Mouse (Mus musculus) layer of hippocampus, adult 2 months (tissue): Measurements from ENCODE around the gene Bcat2. TPM values are rescaled to one million over a fixed set of nuclear protein-coding genes. Genes with fewer than 3 reads are reported as not detected.
A peak's percentile ranks its signal among the peaks of the same experiment; 100 is the strongest.

Source experiments
- DNase-seq, 2 experiments: peaks; one replicate each; pipeline ENCODE4 v3.0.0; 2022; ENCODE audit warnings: low spot score in 2 of 2
- H3K27ac ChIP-seq: fragments of 200-600 bp; 2 replicates; pipeline ENCODE4 v1.8.1; 2022
- H3K4me3 ChIP-seq: fragments of 200-600 bp; 2 replicates; pipeline ENCODE4 v1.8.1; 2022; ENCODE audit warnings: mild to moderate bottlenecking
- CTCF ChIP-seq: fragments of 200-600 bp; conservative IDR thresholded peaks from 2 replicates; pipeline ENCODE4 v1.8.1; 2022; ENCODE audit warnings: antibody characterized with exemption, mild to moderate bottlenecking, moderate library complexity
- total RNA-seq, 2 experiments: library from RNA; stranded (reverse); gene quantifications; 2 replicates each; pipeline ENCODE4 v1.2.3; 2021

The Bcat2 gene
- total RNA-seq, 2 experiments from 2014 or later: 20.6 to 28.2 TPM

DNA sequence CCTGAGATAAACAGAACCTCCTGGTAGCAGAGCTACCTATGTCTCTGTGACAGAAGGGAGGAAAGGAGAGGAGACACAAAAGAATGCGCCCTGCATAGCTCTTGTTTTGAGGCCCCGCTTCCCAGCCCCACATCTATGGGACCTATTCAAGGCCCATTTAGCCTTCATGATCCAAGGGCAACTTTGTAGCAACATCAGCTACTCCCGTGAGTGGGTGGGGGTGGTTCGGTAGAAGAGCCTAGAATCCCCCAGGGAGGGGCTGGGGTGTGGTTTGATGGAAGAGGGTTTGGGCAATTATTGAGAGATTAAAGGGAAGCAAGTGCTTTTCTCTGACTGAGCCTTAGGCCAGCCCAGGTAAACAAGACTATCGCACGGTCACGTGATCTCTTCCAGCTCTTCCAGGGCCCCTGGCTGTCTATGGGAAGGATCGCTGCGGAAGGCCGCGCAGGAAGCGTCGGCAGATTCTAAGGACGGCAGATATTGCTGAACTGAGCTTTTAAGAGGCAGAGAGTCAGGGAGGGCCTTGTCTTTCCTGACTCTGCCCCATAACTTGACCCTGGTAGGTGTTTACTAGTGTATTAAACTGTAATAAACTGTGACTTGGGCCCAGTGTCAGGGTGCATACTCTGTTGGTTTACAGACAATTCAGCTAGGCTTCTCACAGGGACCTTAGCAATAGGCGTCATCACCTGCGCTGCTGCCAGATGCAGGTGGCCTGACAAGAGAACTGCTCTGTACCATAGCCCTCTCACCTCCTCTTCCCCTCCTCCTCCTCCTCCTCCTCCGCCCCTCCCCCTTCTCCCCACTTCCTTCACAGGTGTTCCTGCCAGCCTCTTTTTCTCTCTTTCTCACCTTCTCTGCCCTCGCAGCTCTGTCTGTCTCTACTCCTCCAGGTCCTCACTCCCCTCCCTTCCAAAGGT is 29.3 kb downstream of the Bcat2 start:
- no peak for TF ChIP-seq CTCF
- Histone ChIP-seq H3K4me3 (no peak overlapping the region), H3K27ac (no peak overlapping the region)
- no peak for DNase-seq

DNA sequence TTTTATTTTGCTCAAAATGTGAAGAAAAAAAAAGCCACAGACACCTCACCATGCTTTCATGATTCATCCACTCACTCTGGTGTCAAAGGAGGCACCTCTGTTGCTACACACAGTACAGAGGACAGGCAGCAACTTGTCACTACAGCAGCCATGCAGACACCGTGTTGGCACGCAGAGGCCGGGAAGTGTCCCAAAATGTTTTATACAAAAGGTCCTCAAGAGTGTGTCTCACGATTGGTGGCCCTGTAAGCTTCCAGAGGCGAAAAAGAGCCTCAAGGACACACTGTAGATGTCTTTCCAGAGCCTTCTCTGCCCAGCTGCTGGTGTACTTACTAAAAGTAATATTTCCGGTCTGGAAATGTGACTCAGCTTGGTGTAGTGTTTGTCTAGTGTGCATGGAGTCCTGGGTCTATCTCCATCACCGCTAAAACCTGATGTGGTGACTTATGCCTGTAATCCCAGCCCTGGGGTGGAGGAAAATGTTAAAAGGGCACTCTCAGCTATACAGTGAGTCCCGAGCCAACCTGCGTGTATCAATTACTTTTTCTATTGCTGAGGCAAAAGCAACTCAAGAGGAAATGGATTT is 35.8 kb downstream of the Bcat2 start:
- no peak overlapping the region for H3K4me3 ChIP-seq
- DNase-seq: no peak
- H3K27ac ChIP-seq: no peak overlapping the region
- no peak for TF ChIP-seq CTCF

DNA sequence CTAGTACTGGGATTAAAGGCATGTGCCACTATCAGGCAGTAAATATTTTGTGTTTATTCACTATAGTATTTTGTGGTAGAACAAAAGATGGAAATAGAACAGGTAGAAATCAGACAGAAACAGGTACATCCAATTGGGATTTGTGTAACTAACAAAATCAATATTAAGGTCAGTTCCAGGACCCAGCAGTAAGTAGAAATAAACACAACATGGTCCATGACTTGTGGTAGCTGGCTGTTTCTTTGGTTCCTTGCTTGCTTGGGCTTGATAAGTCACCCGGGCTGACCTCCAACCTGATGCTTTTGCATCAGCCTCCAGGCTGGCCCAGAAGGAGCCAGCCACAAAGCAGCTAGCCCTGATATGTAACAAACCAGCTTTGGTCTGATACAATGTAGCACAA is 39.6 kb downstream of the Bcat2 start:
- H3K27ac ChIP-seq: no peak overlapping the region
- no peak for DNase-seq
- no peak overlapping the region for H3K4me3 ChIP-seq
- TF ChIP-seq CTCF: no peak

DNA sequence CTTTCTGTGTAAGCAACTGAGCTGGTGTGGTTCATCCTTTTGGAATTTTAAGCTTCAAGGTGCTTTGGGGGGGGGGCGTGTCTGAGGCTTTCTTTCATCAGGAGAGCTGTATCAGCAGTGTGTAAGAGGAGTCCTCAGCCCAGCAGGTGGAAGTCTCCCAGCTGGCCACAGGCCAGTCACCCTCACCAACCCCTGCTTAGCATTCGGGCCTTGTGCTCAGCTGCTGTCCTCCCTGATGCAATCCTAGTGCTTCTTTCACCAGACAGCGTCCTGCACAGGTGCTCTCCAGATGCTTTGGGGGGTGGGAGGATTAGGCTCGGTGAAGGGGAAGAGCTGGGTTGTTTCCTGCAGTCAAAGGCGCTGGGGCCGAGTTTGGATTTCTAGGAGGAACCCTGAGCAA is 46.3 kb downstream of the Bcat2 start:
- no peak for DNase-seq
- no peak for TF ChIP-seq CTCF
- no peak overlapping the region for H3K4me3 ChIP-seq
- no peak overlapping the region for H3K27ac ChIP-seq

DNA sequence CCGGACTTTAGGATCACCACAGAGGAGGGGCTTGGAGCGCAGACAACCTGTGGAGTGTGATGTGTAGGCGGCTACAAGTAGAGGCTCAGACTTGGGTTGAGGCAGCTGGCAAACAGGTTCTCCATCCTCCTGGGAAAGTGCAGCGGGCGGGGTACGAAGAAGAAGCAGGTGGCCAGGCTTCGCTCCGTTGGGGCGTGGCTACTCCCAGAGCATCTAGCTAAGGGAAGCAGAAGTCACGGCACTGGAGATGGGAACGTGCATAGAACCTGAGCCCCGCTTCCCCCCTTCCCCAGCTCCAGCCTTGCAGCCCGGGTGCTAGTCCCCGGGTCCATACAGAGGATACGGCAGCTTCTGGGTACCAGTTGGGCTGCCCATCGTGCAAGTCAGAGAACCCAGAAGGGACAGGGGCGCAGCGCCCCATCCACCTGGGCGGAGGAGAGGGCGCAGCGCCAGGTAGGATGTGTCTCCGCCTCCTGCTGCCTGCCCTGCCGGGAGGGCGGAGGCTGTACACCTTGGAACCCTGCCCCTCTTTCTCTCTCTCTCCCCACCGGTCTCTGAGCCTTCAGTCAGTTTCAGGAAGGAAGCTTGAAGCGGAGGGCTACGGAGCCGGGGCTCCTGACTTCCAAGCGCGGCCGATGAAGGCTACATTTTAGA is 47.2 kb downstream of the Bcat2 start, which contains the start of gene Fut1:
Fut1 (plus strand) TSS at position 248 of the 654 bp plus-strand sequence.
- no peak within 1 kb of the TSS for H3K27ac ChIP-seq
- H3K4me3 ChIP-seq: no peak within 1 kb of the TSS
- TF ChIP-seq CTCF: no peak
- no peak for DNase-seq

DNA sequence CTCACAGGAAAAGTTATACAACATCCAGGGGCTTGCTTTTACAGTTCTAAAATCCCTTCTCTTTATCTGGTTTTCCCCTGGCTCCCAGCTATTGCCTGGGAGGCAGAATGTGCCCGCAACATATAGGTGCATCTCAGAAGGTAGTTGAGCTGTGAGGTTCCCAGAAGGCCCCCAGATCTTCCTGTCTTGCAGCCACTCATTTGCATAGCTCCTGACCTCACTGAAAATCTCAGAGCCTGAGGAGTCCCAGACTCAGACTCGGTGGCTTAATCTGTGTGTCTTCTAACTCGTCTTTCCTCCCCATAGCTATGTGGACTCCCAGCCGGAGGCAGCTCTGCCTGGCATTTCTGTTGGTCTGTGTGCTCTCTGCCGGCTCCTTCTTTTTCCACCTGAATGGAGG is 48.4 kb downstream of the Bcat2 start:
- Histone ChIP-seq H3K4me3 (no peak overlapping the region), H3K27ac (no peak overlapping the region)
- DNase-seq: no peak
- TF ChIP-seq CTCF: no peak

DNA sequence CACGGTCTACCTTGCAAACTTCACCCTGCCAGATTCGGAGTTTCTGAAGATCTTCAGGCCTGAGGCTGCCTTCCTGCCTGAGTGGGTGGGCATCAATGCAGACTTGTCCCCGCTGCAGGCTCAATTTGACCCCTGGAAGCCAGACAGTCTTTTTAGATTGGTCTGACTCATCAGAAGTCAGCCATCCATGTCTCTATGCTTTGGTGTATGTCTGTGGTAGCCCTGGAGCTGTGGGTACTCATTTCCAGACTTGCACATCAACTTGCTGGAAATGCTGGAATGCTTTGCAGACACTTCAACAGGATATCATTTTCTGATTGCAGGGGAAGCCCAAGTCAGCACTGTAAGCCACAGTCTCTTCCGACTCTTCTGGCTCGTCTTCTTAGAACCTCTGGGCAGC is 49.6 kb downstream of the Bcat2 start:
- no peak overlapping the region for H3K4me3 ChIP-seq
- TF ChIP-seq CTCF: no peak
- H3K27ac ChIP-seq: no peak overlapping the region
- DNase-seq: no peak

DNA sequence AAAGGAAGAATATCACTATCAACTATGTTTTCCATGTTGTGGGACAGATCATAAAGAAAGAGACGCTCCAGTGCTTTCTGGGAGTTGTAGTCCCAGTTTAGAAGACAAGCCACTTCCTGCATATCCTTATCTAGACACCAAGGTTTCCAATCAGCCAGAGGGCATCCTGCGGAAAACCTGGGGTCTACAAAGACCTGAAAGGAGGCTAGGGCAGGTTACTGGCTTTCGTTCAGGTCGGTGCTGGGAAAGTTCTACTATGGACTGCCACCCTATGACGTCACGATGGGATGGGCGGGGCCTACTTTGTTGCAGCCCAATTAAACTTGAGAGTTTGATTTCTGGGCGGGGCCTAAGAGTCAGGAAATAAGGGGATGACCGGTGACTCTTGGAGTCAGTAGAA is 51.5 kb downstream of the Bcat2 start, which contains the start of gene Izumo1:
Izumo1 (plus strand) TSS at position 369 of the 400 bp plus-strand sequence.
- no peak within 1 kb of the TSS for H3K4me3 ChIP-seq
- TF ChIP-seq CTCF: no peak
- H3K27ac ChIP-seq: no peak within 1 kb of the TSS
- no peak for DNase-seq

DNA sequence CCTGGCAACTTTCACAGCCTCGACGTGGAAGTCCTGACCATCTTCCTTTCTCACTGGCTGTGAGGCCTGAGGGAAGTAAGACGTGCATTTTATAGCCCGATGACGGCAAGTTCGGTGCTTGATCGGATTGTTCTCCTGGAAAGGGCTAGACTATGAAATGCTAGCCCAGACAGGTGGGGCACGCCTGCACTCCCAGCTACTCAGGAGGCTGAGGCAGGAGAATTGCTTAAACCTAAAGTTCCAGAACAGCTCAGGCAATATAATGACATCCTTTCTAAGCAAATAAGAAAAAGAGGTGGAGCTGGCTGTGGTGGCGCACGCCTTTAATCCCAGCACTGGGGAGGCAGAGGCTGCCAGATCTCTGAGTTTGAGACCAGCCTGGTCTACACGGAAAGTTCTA is 53.6 kb downstream of the Bcat2 start:
- DNase-seq: no peak
- TF ChIP-seq CTCF: no peak
- H3K27ac ChIP-seq: no peak overlapping the region
- no peak overlapping the region for H3K4me3 ChIP-seq

DNA sequence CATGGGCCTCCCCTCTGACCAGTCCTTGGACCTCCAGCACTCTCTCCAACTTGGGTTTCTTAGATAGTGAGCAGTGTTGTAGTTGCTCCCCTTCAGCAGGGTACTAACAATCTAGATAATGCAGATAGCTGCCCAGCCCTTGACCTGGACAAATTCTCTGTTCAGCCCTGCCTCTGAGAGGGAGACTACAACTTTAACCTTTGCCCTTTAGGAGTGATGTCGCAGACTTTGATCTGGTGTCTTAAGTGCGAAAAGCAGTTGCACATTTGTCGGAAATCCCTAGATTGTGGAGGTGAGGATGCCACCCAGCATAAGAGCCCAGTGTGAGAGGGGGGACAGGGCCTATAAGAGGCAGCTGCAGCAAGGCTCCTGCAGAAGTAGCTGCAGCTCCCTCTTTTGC is 54.8 kb downstream of the Bcat2 start:
- TF ChIP-seq CTCF: no peak
- Histone ChIP-seq H3K4me3 (no peak overlapping the region), H3K27ac (no peak overlapping the region)
- no peak for DNase-seq

DNA sequence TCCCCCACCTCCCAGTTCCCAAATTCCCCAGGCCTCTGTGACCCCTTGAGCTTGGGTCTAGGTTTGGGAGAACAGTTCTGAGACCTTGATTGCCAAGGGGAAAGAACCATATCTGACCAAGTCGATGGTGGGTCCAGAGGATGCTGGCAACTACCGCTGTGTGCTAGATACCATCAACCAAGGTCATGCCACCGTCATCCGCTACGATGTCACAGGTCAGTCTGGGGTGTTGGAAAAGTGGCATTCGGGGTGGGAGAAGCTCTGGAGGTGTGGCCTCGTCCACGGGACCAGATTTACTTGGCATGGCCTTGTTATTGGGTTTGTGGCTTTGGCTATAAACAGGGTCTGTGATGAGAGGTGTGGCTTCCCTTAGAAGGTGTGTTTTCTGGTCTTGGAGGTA is 55.5 kb downstream of the Bcat2 start:
- H3K27ac ChIP-seq: no peak overlapping the region
- DNase-seq: no peak
- H3K4me3 ChIP-seq: no peak overlapping the region
- TF ChIP-seq CTCF: no peak

DNA sequence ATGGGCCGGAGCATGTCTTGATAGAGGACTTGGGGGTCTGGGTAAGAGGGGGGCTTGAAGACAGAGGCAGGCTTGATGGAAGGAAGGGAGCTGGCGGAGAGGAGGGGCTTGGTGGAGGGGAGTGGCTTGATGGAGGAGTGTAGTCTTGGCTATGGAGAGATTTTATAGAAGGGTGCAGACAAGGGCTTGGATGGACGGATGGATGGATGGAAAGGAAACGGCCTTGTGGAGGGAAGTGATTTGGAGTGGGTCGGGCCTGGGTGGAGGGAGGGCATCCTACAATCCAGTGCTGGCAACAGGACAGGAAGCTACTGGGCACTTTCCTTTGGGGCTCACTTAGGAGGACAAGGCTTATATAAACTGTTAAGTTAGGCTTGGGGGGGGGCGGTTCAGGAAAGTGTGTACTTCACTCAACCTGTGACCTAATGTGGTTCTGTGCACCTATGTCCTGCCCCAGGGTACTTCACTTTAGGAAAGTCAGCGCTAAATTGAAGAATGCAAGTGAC is 56.7 kb downstream of the Bcat2 start:
- TF ChIP-seq CTCF: no peak

DNA sequence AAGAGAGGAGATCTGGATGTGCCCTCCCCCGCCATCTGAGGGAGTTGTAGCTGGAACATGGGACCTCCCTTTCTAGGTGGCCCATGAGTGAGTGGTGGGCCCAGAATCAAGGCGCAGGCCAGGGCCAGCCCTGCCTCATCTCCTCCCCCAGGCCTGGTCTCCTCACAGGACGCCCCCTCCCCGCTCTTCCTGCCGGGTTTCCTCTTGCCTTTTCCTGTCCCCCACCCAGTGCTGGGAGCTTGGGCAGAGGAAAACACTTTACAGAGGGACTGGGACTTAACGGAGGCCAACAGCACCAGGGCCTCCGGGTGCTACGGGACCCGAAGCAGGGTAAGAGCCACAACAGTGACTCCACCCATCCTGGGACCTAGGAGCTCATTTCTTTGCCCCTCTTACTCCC is 57.3 kb downstream of the Bcat2 start, which contains the start of gene Rasip1:
Rasip1 (plus strand) TSS at position 228 of the 400 bp plus-strand sequence.
- TF ChIP-seq CTCF: no peak
- peak within 1 kb of the TSS; percentile 87 for H3K27ac ChIP-seq
- H3K4me3 ChIP-seq: peak within 1 kb of the TSS; percentile 64
- DNase-seq: no peak

More for the DNA sequence above, 56.7 kb downstream of the Bcat2 start:
- DNase-seq: no peak
- H3K27ac ChIP-seq: peak overlapping the region; percentile 46; the same call in 1 of the 2 replicates
- no peak overlapping the region for H3K4me3 ChIP-seq
